14 mouse cellular contexts compared by ENCODE assay signal in the genomic region with DNA sequence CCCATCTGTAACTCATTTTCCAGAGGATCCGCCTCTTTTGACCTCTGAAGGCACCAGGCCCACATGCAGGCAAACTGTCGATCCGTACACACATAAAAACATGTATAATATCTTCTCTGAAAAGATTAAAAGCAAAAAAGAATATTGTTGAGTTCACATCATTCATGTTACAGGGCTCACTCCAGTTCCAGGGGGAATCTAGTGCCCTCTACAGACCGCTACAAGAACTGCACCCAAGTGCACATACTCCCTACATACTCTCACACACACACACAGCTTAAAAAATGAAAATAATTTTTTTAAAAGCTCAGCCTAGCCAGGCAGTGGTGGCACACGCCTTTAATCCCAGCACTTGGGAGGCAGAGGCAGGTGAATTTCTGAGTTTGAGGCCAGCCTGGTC. TPM values are rescaled to one million over a fixed set of nuclear protein-coding genes. Genes with fewer than 3 reads are reported as not detected.
DNase-seq lines count a peak whose midpoint lies in the region; ATAC-seq and TF ChIP-seq lines count a peak whose summit lies in the region.
"Had no signal": no experiment of that assay in that cellular context is flagged by ENCODE, and none has a peak within 500 bp of the region (broad histone marks: within the 10 kb centered on the region; RNA-seq: fewer than 3 reads in every experiment).

No protein-coding gene starts in this region.

- no peak for TF ChIP-seq EP300 in MEL (IDR thresholded peaks at IDR 0.05; ENCODE audit: low read depth in 1 of 2, low read length in 2 of 2)

- H3K79me2 ChIP-seq in MEL (ENCODE audit: control insufficient read depth, insufficient read depth, low read length, poor library complexity): peaks cover 3% of the 10 kb centered on the region; the same call in 1 of the 2 replicates

- H3K27me3 ChIP-seq in intestine, postnatal 0 days (replicated peaks; ENCODE audit: control insufficient read depth, insufficient read depth, low read length): no peaks in the 10 kb centered on the region
- H3K27me3 ChIP-seq in intestine, embryonic 16.5 days (replicated peaks; ENCODE audit: control insufficient read depth, insufficient read depth, low read length): peaks cover 5% of the 10 kb centered on the region; the same call in 1 of the 2 replicates
- H3K27me3 ChIP-seq in midbrain, postnatal 0 days (ENCODE audit: insufficient read depth, low read length): peaks cover 14% of the 10 kb centered on the region
- H3K27me3 ChIP-seq in midbrain, embryonic 14.5 days (ENCODE audit: control insufficient read depth, insufficient read depth, low read length): peaks cover 36% of the 10 kb centered on the region
- H3K27me3 ChIP-seq in MEL (ENCODE audit: control insufficient read depth in 1 of 2, insufficient read depth in 2 of 2, low read length in 2 of 2): no peaks in the 10 kb centered on the region
- no peaks in the 10 kb centered on the region; the same call in 1 of the 2 replicates for H3K27me3 ChIP-seq in splenic B cell, adult 2 months (ENCODE audit: control insufficient read depth, insufficient read depth, low read length, poor library complexity, severe bottlenecking)
- peaks cover 25% of the 10 kb centered on the region for H3K27me3 ChIP-seq in hindbrain, embryonic 11.5 days (ENCODE audit: control insufficient read depth, insufficient read depth, low read length)

- no peak overlapping the region for H3K4me3 ChIP-seq in intestine, postnatal 0 days (ENCODE audit: low read depth, low read length)
- no peak overlapping the region for H3K4me3 ChIP-seq in intestine, embryonic 16.5 days (ENCODE audit: low read length)
- H3K4me3 ChIP-seq in midbrain, postnatal 0 days (ENCODE audit: low read depth, low read length): no peak overlapping the region
- no peak overlapping the region for H3K4me3 ChIP-seq in midbrain, embryonic 14.5 days (replicated peaks; ENCODE audit: low read depth, low read length)
- H3K4me3 ChIP-seq in MEL (ENCODE audit: control insufficient read depth in 1 of 2, insufficient read depth in 1 of 2, low read depth in 2 of 2, low read length in 2 of 2): no peak overlapping the region
- H3K4me3 ChIP-seq in hindbrain, embryonic 11.5 days (ENCODE audit: low read depth, low read length): no peak overlapping the region
- H3K4me3 ChIP-seq: forebrain, embryonic 10.5 days; limb, embryonic 13.5 days; myocyte had no signal

- no peak overlapping the region for H3K4me2 ChIP-seq in intestine, postnatal 0 days (replicated peaks; ENCODE audit: low read depth)
- no peak overlapping the region for H3K4me2 ChIP-seq in intestine, embryonic 16.5 days (ENCODE audit: low read depth, low read length)
- no peak overlapping the region for H3K4me2 ChIP-seq in midbrain, postnatal 0 days (ENCODE audit: low read depth, low read length, poor library complexity, severe bottlenecking)
- H3K4me2 ChIP-seq in midbrain, embryonic 14.5 days (ENCODE audit: low read length): no peak overlapping the region
- no peak overlapping the region for H3K4me2 ChIP-seq in hindbrain, embryonic 11.5 days (replicated peaks; ENCODE audit: low read depth, low read length)
- H3K4me2 ChIP-seq: hindbrain, embryonic 14.5 days; limb, embryonic 13.5 days had no signal

- DNase-seq in midbrain, postnatal 0 days (ENCODE audit: low spot score): no peak
- no peak for DNase-seq in midbrain, embryonic 14.5 days
- peak; percentile 53 for DNase-seq in MEL (ENCODE audit: low read depth, low spot score)
- DNase-seq in splenic B cell, adult 2 months (ENCODE audit: low read depth, low spot score): peak; percentile 43
- no peak for DNase-seq in hindbrain, embryonic 11.5 days (ENCODE audit: low spot score)
- DNase-seq: cerebellum, adult 9-10 months; kidney, postnatal 14 days; layer of hippocampus, postnatal 36 days had no signal

- no peaks in the 10 kb centered on the region for H3K9me3 ChIP-seq in intestine, postnatal 0 days (ENCODE audit: control insufficient read depth)
- no peaks in the 10 kb centered on the region for H3K9me3 ChIP-seq in intestine, embryonic 16.5 days (ENCODE audit: control insufficient read depth, low read length)
- H3K9me3 ChIP-seq in midbrain, postnatal 0 days (ENCODE audit: low read length): no peaks in the 10 kb centered on the region
- H3K9me3 ChIP-seq in midbrain, embryonic 14.5 days (ENCODE audit: control insufficient read depth, low read length): no peaks in the 10 kb centered on the region
- no peaks in the 10 kb centered on the region for H3K9me3 ChIP-seq in MEL (replicated peaks; ENCODE audit: insufficient read depth, low read length)
- no peaks in the 10 kb centered on the region for H3K9me3 ChIP-seq in hindbrain, embryonic 11.5 days (ENCODE audit: control insufficient read depth, low read length)
- H3K9me3 ChIP-seq: forebrain, embryonic 10.5 days; limb, embryonic 13.5 days had no signal

- ATAC-seq in intestine, postnatal 0 days: no peak
- ATAC-seq in intestine, embryonic 16.5 days: no peak
- no peak for ATAC-seq in midbrain, postnatal 0 days (ENCODE audit: low FRiP score)
- ATAC-seq in midbrain, embryonic 14.5 days (ENCODE audit: low FRiP score, low TSS enrichment): no peak
- no peak for ATAC-seq in hindbrain, embryonic 11.5 days (ENCODE audit: low FRiP score)

- TF ChIP-seq CTCF in intestine, postnatal 0 days (IDR thresholded peaks at IDR 0.05; ENCODE audit: low read depth): peak; percentile 57
- peak; percentile 47 for TF ChIP-seq CTCF in midbrain, postnatal 0 days (IDR thresholded peaks at IDR 0.05)
- TF ChIP-seq CTCF in MEL (IDR thresholded peaks at IDR 0.05 in 2 of 3, conservative IDR thresholded peaks at IDR 0.05 in 1 of 3; ENCODE audit: control insufficient read depth in 1 of 3, insufficient read depth in 1 of 3, low read depth in 2 of 3, low read length in 3 of 3, poor library complexity in 1 of 3, severe bottlenecking in 1 of 3): peak; percentile 50 to 68 (median 62)

- peaks cover 4% of the 10 kb centered on the region; the same call in 1 of the 2 replicates for H3K4me1 ChIP-seq in intestine, postnatal 0 days (replicated peaks; ENCODE audit: control insufficient read depth, insufficient read depth, low read length)
- peaks cover 12% of the 10 kb centered on the region for H3K4me1 ChIP-seq in intestine, embryonic 16.5 days (ENCODE audit: control insufficient read depth, insufficient read depth, low read length)
- peaks cover 2% of the 10 kb centered on the region; the same call in 1 of the 2 replicates for H3K4me1 ChIP-seq in midbrain, postnatal 0 days (ENCODE audit: insufficient read depth, low read length)
- H3K4me1 ChIP-seq in midbrain, embryonic 14.5 days (ENCODE audit: control insufficient read depth, insufficient read depth, low read length): 0 out of 2 replicates have a peak, but pooled peaks cover 7% of the 10 kb centered on the region
- peaks cover 7 to 24% of the 10 kb centered on the region in 2 experiments for H3K4me1 ChIP-seq in MEL (ENCODE audit: control insufficient read depth in 1 of 2, insufficient read depth in 2 of 2, low read length in 2 of 2)
- no peaks in the 10 kb centered on the region; the same call in 1 of the 2 replicates for H3K4me1 ChIP-seq in hindbrain, embryonic 11.5 days (replicated peaks; ENCODE audit: control insufficient read depth, insufficient read depth, low read length)

- TF ChIP-seq RAD21 in MEL (IDR thresholded peaks at IDR 0.05; ENCODE audit: low read depth, low read length): peak; percentile 33

- H3K9ac ChIP-seq in intestine, postnatal 0 days (ENCODE audit: low read depth, low read length): no peak overlapping the region
- no peak overlapping the region for H3K9ac ChIP-seq in intestine, embryonic 16.5 days (ENCODE audit: low read depth, low read length)
- no peak overlapping the region for H3K9ac ChIP-seq in midbrain, postnatal 0 days (replicated peaks; ENCODE audit: low read length, poor library complexity, severe bottlenecking)
- H3K9ac ChIP-seq in midbrain, embryonic 14.5 days (replicated peaks; ENCODE audit: low read length): no peak overlapping the region
- no peak overlapping the region for H3K9ac ChIP-seq in MEL (ENCODE audit: control insufficient read depth, low read depth, low read length, poor library complexity, severe bottlenecking)
- H3K9ac ChIP-seq in hindbrain, embryonic 11.5 days (ENCODE audit: low read depth, low read length): no peak overlapping the region
- H3K9ac ChIP-seq: hindbrain, embryonic 14.5 days; limb, embryonic 13.5 days had no signal

- no peak for TF ChIP-seq POLR2A in MEL (IDR thresholded peaks at IDR 0.05; ENCODE audit: control insufficient read depth in 1 of 2, insufficient read depth in 1 of 2, low read depth in 1 of 2, low read length in 2 of 2, poor library complexity in 1 of 2)

- H3K36me3 ChIP-seq in intestine, postnatal 0 days (ENCODE audit: control insufficient read depth, insufficient read depth): no peaks in the 10 kb centered on the region
- no peaks in the 10 kb centered on the region for H3K36me3 ChIP-seq in intestine, embryonic 16.5 days (ENCODE audit: control insufficient read depth, insufficient read depth, low read length)
- no peaks in the 10 kb centered on the region for H3K36me3 ChIP-seq in midbrain, postnatal 0 days (ENCODE audit: insufficient read depth, low read length)
- H3K36me3 ChIP-seq in midbrain, embryonic 14.5 days (ENCODE audit: control insufficient read depth, insufficient read depth, low read length): no peaks in the 10 kb centered on the region
- peaks cover 0 to 10% of the 10 kb centered on the region in 2 experiments; a peak in 2 of 4 replicates for H3K36me3 ChIP-seq in MEL (ENCODE audit: control insufficient read depth in 1 of 2, insufficient read depth in 2 of 2, low read length in 2 of 2)
- no peaks in the 10 kb centered on the region for H3K36me3 ChIP-seq in splenic B cell, adult 2 months (ENCODE audit: control insufficient read depth, insufficient read depth, low read length, poor library complexity, severe bottlenecking)
- no peaks in the 10 kb centered on the region for H3K36me3 ChIP-seq in hindbrain, embryonic 11.5 days (ENCODE audit: control insufficient read depth, insufficient read depth, low read length)
- H3K36me3 ChIP-seq: forebrain, embryonic 10.5 days; limb, embryonic 13.5 days had no signal

- H3K27ac ChIP-seq in intestine, postnatal 0 days (ENCODE audit: low read depth, low read length): no peak overlapping the region
- H3K27ac ChIP-seq in intestine, embryonic 16.5 days (ENCODE audit: low read length): no peak overlapping the region
- H3K27ac ChIP-seq in midbrain, postnatal 0 days (ENCODE audit: low read depth, low read length): no peak overlapping the region
- H3K27ac ChIP-seq in midbrain, embryonic 14.5 days (replicated peaks; ENCODE audit: low read depth, low read length): no peak overlapping the region
- no peak overlapping the region for H3K27ac ChIP-seq in MEL (ENCODE audit: control insufficient read depth, low read depth, low read length)
- H3K27ac ChIP-seq in hindbrain, embryonic 11.5 days (ENCODE audit: low read depth, low read length): no peak overlapping the region
- H3K27ac ChIP-seq: forebrain, embryonic 10.5 days; hindbrain, embryonic 14.5 days; limb, embryonic 13.5 days had no signal

- 80% methylated on average over 5 of the region's 5 CpGs for WGBS in intestine, postnatal 0 days
- WGBS in intestine, embryonic 16.5 days: 79% methylated on average over 5 of the region's 5 CpGs
- WGBS in midbrain, postnatal 0 days: 79% methylated on average over 5 of the region's 5 CpGs
- WGBS in midbrain, embryonic 14.5 days: 78% methylated on average over 5 of the region's 5 CpGs
- 78% methylated on average over 5 of the region's 5 CpGs for WGBS in hindbrain, embryonic 11.5 days

RNA-seq across cellular contexts. Expression of gene Kcnk6, which starts 2.3 kb away (rescaled TPM):
- polyA plus RNA-seq in intestine, postnatal 0 days (2015; fragmentation: Nextera tagmentation; extraction: Ambion mirVana): 1.5 and 1.8 TPM in 2 replicates
- polyA plus RNA-seq in intestine, embryonic 16.5 days (2015; fragmentation: Nextera tagmentation; extraction: Ambion mirVana): 2.5 TPM in 2 replicates
- 1.7 and 1.8 TPM in 2 replicates for total RNA-seq in midbrain, postnatal 0 days (2014; rRNA removed)
- polyA plus RNA-seq in midbrain, postnatal 0 days (2015; fragmentation: Nextera tagmentation; extraction: Ambion mirVana): 2.2 and 2.4 TPM in 2 replicates
- 0.54 and 0.85 TPM in 2 replicates for polyA plus RNA-seq in midbrain, embryonic 14.5 days (2014; fragmentation: Nextera tagmentation; extraction: Ambion mirVana)
- total RNA-seq in MEL (2012; rRNA removed): 1.4 and 2.0 TPM in 2 replicates
- polyA plus RNA-seq in MEL (2012; ENCODE audit: insufficient read depth in 1 of 2, insufficient read length in 2 of 2, low read depth in 1 of 2, low replicate concordance in 2 of 2, missing spikeins in 1 of 2): 1 to 10 TPM in 1 of 2 experiments, not detected in 1; 5.2 TPM
- 0.32 TPM in 2 replicates for polyA plus RNA-seq in hindbrain, embryonic 11.5 days (2014; fragmentation: Nextera tagmentation; extraction: Ambion mirVana)

RNA-seq across cellular contexts. Expression of gene Yif1b, which starts 3.5 kb away (rescaled TPM):
- polyA plus RNA-seq in intestine, postnatal 0 days (2015; fragmentation: Nextera tagmentation; extraction: Ambion mirVana): 40.6 and 41.7 TPM in 2 replicates
- polyA plus RNA-seq in intestine, embryonic 16.5 days (2015; fragmentation: Nextera tagmentation; extraction: Ambion mirVana): 83.1 and 83.7 TPM in 2 replicates
- total RNA-seq in midbrain, postnatal 0 days (2014; rRNA removed): 121 and 127 TPM in 2 replicates
- 122 and 140 TPM in 2 replicates for polyA plus RNA-seq in midbrain, postnatal 0 days (2015; fragmentation: Nextera tagmentation; extraction: Ambion mirVana)
- polyA plus RNA-seq in midbrain, embryonic 14.5 days (2014; fragmentation: Nextera tagmentation; extraction: Ambion mirVana): 86.6 and 107 TPM in 2 replicates
- total RNA-seq in MEL (2012; rRNA removed): 88.6 and 94.8 TPM in 2 replicates
- 100 to 1,000 TPM in 1 of 2 experiments, not detected in 1; 143 TPM for polyA plus RNA-seq in MEL (2012; ENCODE audit: insufficient read depth in 1 of 2, insufficient read length in 2 of 2, low read depth in 1 of 2, low replicate concordance in 2 of 2, missing spikeins in 1 of 2)
- 88.4 and 91.8 TPM in 2 replicates for polyA plus RNA-seq in hindbrain, embryonic 11.5 days (2014; fragmentation: Nextera tagmentation; extraction: Ambion mirVana)

RNA-seq across cellular contexts. Expression of gene 2200002D01Rik, which starts 13.6 kb away (rescaled TPM):
- polyA plus RNA-seq in intestine, postnatal 0 days (2015; fragmentation: Nextera tagmentation; extraction: Ambion mirVana): 836 and 862 TPM in 2 replicates
- 261 and 264 TPM in 2 replicates for polyA plus RNA-seq in intestine, embryonic 16.5 days (2015; fragmentation: Nextera tagmentation; extraction: Ambion mirVana)
- 0.52 TPM in 1 of 2 replicates, not detected in the other for total RNA-seq in midbrain, postnatal 0 days (2014; rRNA removed)
- polyA plus RNA-seq in midbrain, postnatal 0 days (2015; fragmentation: Nextera tagmentation; extraction: Ambion mirVana): 1.2 and 2.0 TPM in 2 replicates
- 0.29 and 0.57 TPM in 2 replicates for polyA plus RNA-seq in midbrain, embryonic 14.5 days (2014; fragmentation: Nextera tagmentation; extraction: Ambion mirVana)
- total RNA-seq in MEL (2012; rRNA removed): 3.8 and 5.4 TPM in 2 replicates
- polyA plus RNA-seq in MEL (2012; ENCODE audit: insufficient read depth in 1 of 2, insufficient read length in 2 of 2, low read depth in 1 of 2, low replicate concordance in 2 of 2, missing spikeins in 1 of 2): under 1 TPM in 1 of 2 experiments, not detected in 1; 0.85 TPM
- 2.5 and 2.7 TPM in 2 replicates for polyA plus RNA-seq in hindbrain, embryonic 11.5 days (2014; fragmentation: Nextera tagmentation; extraction: Ambion mirVana)
- total RNA-seq: layer of hippocampus, postnatal 36 days had no signal

RNA-seq across cellular contexts. Expression of gene Catsperg1, which starts 20.8 kb away (rescaled TPM):
- 0.21 and 0.22 TPM in 2 replicates for polyA plus RNA-seq in intestine, postnatal 0 days (2015; fragmentation: Nextera tagmentation; extraction: Ambion mirVana)
- polyA plus RNA-seq in intestine, embryonic 16.5 days (2015; fragmentation: Nextera tagmentation; extraction: Ambion mirVana): 0.42 and 0.92 TPM in 2 replicates
- 3.2 and 4.3 TPM in 2 replicates for total RNA-seq in midbrain, postnatal 0 days (2014; rRNA removed)
- 2.9 and 3.7 TPM in 2 replicates for polyA plus RNA-seq in midbrain, postnatal 0 days (2015; fragmentation: Nextera tagmentation; extraction: Ambion mirVana)
- polyA plus RNA-seq in midbrain, embryonic 14.5 days (2014; fragmentation: Nextera tagmentation; extraction: Ambion mirVana): 3.6 TPM in 2 replicates
- total RNA-seq in MEL (2012; rRNA removed): 0.20 and 0.23 TPM in 2 replicates
- polyA plus RNA-seq in MEL (2012; ENCODE audit: insufficient read depth in 1 of 2, insufficient read length in 2 of 2, low read depth in 1 of 2, low replicate concordance in 2 of 2, missing spikeins in 1 of 2): under 1 TPM in 1 of 2 experiments, not detected in 1; 0.31 TPM
- 0.51 and 0.59 TPM in 2 replicates for polyA plus RNA-seq in hindbrain, embryonic 11.5 days (2014; fragmentation: Nextera tagmentation; extraction: Ambion mirVana)
- polyA plus RNA-seq: myocyte had no signal

RNA-seq across cellular contexts. Expression of gene Spint2, which starts 47.1 kb away (rescaled TPM):
- polyA plus RNA-seq in intestine, postnatal 0 days (2015; fragmentation: Nextera tagmentation; extraction: Ambion mirVana): 685 and 722 TPM in 2 replicates
- polyA plus RNA-seq in intestine, embryonic 16.5 days (2015; fragmentation: Nextera tagmentation; extraction: Ambion mirVana): 626 and 672 TPM in 2 replicates
- total RNA-seq in midbrain, postnatal 0 days (2014; rRNA removed): 46.6 and 47.7 TPM in 2 replicates
- polyA plus RNA-seq in midbrain, postnatal 0 days (2015; fragmentation: Nextera tagmentation; extraction: Ambion mirVana): 148 and 153 TPM in 2 replicates
- 52.3 and 66.3 TPM in 2 replicates for polyA plus RNA-seq in midbrain, embryonic 14.5 days (2014; fragmentation: Nextera tagmentation; extraction: Ambion mirVana)
- total RNA-seq in MEL (2012; rRNA removed): 71.9 and 78.1 TPM in 2 replicates
- polyA plus RNA-seq in MEL (2012; ENCODE audit: insufficient read depth in 1 of 2, insufficient read length in 2 of 2, low read depth in 1 of 2, low replicate concordance in 2 of 2, missing spikeins in 1 of 2): 100 to 1,000 TPM in 1 of 2 experiments, not detected in 1; 131 TPM
- 37.5 and 43.4 TPM in 2 replicates for polyA plus RNA-seq in hindbrain, embryonic 11.5 days (2014; fragmentation: Nextera tagmentation; extraction: Ambion mirVana)

Comparison
In these comparisons a context has a peak if more than half of its experiments do, and no peak if none do; other contexts are left out.
1. DNase-seq: peak in MEL (single experiment) and splenic B cell, adult 2 months (single experiment); none in midbrain, postnatal 0 days (single experiment), midbrain, embryonic 14.5 days (single experiment) and hindbrain, embryonic 11.5 days (single experiment).
2. RNA of gene 2200002D01Rik, which starts 13.6 kb away (polyA plus RNA-seq): 836 to 862 TPM in intestine, postnatal 0 days and 261 to 264 TPM in intestine, embryonic 16.5 days; 2.5 to 2.7 TPM in hindbrain, embryonic 11.5 days, 1.2 to 2.0 TPM in midbrain, postnatal 0 days, 0.85 TPM in MEL and 0.29 to 0.57 TPM in midbrain, embryonic 14.5 days; every median in the first group is over 10 times any median in the second.
3. Peak in every context shown above with its lines, with median percentiles within 50 percentile points of each other: CTCF ChIP-seq.